Mouse (Mus musculus) embryonic facial prominence, embryonic 12.5 days (tissue): ENCODE results near the gene Ybx3. TPM values are rescaled to one million over a fixed set of nuclear protein-coding genes. Genes with fewer than 3 reads are reported as not detected.

Experiments
- ATAC-seq: fragments of 200-750 bp; cut with Nextera tagmentation; 2 replicates; pipeline ENCODE4 v1.8.0; 2017; ENCODE audit not compliant: insufficient number of reproducible peaks, insufficient read depth, low FRiP score, low TSS enrichment
- H3K27ac ChIP-seq: fragments of 300-500 bp; sonication (generic); 2 replicates; pipeline ENCODE4 v1.5.1; 2016; ENCODE audit warnings: mild to moderate bottlenecking
- H3K27me3 ChIP-seq: fragments of 300-500 bp; sonication (generic); 2 replicates; pipeline ENCODE4 v1.6.1; 2016; ENCODE audit warnings: mild to moderate bottlenecking, moderate library complexity
- H3K36me3 ChIP-seq: fragments of 300-500 bp; sonication (generic); 2 replicates; pipeline ENCODE4 v1.6.1; 2016; ENCODE audit warnings: mild to moderate bottlenecking
- H3K4me1 ChIP-seq: fragments of 300-500 bp; sonication (generic); 2 replicates; pipeline ENCODE4 v1.6.1; 2016
- H3K4me2 ChIP-seq: fragments of 300-500 bp; sonication (generic); replicated peaks from 2 replicates; pipeline ENCODE4 v1.6.1; 2016; ENCODE audit warnings: mild to moderate bottlenecking, moderate library complexity
- H3K4me3 ChIP-seq: fragments of 300-500 bp; sonication (generic); 2 replicates; pipeline ENCODE4 v1.5.1; 2016; ENCODE audit warnings: mild to moderate bottlenecking
- H3K9ac ChIP-seq: fragments of 300-500 bp; sonication (generic); 2 replicates; pipeline ENCODE4 v1.6.1; 2016; ENCODE audit warnings: mild to moderate bottlenecking, moderate library complexity
- H3K9me3 ChIP-seq: fragments of 300-500 bp; sonication (generic); 2 replicates; pipeline ENCODE4 v1.6.1; 2016; ENCODE audit warnings: mild to moderate bottlenecking, moderate library complexity
- WGBS: fragments of 180-500 bp; shearing (Covaris S2); methylation state at CpG from one replicate; pipeline ENCODE4 v1.1.7; 2016; 5-methylcytosine and 5-hydroxymethylcytosine counted together
- polyA plus RNA-seq: library from polyadenylated mRNA; unstranded; fragments of >200 nt; fragmentation: Nextera tagmentation; extraction: Ambion mirVana; gene quantifications from 2 replicates; pipeline ENCODE4 v1.2.1, GENCODE M21; 2016

The Ybx3 gene
- polyA plus RNA-seq, 1 experiment from 2014 or later = 40.3 TPM

DNA sequence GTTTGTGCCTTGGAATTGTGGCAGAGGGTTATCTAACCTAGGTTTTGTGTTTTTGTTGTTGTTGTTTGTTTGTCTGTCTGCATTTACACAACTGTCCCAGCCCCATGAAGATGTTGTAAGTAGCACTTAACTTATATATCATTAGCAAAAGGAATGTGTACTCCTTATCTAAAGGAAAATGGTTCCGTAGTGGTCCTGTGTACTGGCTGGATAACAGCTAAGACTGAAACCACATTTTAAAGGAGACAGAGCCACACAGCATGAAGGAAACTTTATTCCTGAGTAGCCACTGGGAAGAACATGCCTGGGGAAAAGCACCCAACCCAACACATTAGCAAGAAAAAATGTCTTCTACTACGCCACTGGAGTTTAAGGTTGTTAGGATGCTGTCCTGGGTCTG lies 28.7 kb downstream of the Ybx3 start:
- 81% methylated on average over 2 of the region's 2 CpGs for WGBS
- H3K36me3 ChIP-seq = peaks cover 12% of the 10 kb centered on the region; the same call in 1 of the 2 replicates

DNA sequence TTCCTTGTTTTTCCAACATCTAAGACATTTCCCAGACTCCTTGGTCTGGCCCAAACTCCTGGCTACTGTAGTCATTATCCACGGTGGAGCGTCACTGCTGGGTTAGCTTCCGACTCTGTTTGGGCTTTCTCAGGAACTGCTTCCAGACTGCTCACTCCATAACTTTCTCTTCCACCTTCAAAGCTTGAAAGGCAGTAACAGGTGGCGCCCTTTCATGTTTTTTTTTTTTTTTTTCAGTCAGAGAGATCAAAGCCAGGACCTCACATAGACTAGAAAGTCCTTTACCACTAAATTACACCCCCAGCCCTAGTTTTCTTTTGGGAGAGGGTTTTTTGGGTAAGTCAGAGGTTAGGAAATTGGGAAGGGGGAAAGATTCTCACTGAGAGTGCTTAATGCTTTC lies 33.4 kb downstream of the Ybx3 start:
- no peaks in the 10 kb centered on the region for H3K9me3 ChIP-seq
- no peak overlapping the region for H3K9ac ChIP-seq
- H3K4me1 ChIP-seq = no peaks in the 10 kb centered on the region
- ATAC-seq = no peak
- no peaks in the 10 kb centered on the region for H3K27me3 ChIP-seq
- no peak overlapping the region for H3K4me2 ChIP-seq
- no peak overlapping the region for H3K27ac ChIP-seq
- no peaks in the 10 kb centered on the region for H3K36me3 ChIP-seq
- 41% methylated on average over 4 of the region's 4 CpGs for WGBS
- H3K4me3 ChIP-seq = no peak overlapping the region

More for the DNA sequence above, 28.7 kb downstream of the Ybx3 start:
- Histone ChIP-seq H3K9ac (no peak overlapping the region), H3K27me3 (no peaks in the 10 kb centered on the region), H3K9me3 (no peaks in the 10 kb centered on the region), H3K27ac (no peak overlapping the region), H3K4me1 (no peaks in the 10 kb centered on the region), H3K4me3 (no peak overlapping the region), H3K4me2 (no peak overlapping the region)
- ATAC-seq = no peak

DNA sequence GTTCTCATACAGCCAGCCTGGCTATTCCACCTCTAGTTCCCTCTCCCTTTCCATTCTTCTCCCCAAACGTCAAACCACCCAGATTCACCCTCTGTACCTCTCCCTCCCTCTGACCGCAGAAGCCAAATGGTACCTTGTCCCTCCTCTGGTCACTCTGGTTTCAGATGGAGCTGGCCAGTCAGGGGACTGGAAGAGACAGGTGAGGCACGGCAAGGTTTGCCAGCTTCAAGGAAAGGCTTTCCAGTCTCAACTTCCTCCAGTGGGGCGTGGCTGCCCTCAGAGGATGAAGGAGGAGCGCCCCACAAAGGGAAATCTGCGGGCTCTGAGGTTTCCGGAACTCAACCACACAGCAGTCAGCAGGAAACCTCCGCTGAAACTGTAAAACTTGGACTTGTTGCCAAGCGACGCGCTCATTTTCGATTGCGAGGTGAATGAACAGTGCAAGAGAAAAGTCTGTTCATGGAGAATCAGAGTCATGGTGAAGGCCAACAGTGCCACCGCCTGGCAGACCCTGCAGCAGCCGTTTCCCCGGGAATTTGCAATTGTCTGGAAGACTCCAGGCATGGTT lies 34.8 kb downstream of the Ybx3 start, which contains the start of gene Styk1:
Gene Styk1, minus strand, starts transcription at position 246 of the 568 bp plus-strand sequence.
- 1% methylated on average over 16 of the region's 16 CpGs for WGBS
- Histone ChIP-seq H3K27ac (0 out of 2 replicates have a peak within 1 kb of the TSS, but pooled peaks have one; percentile 36), H3K9me3 (no peaks in the 10 kb centered on the region), H3K27me3 (no peaks in the 10 kb centered on the region), H3K4me1 (no peaks in the 10 kb centered on the region), H3K36me3 (no peaks in the 10 kb centered on the region), H3K9ac (no peak within 1 kb of the TSS), H3K4me2 (peak within 1 kb of the TSS; percentile 52), H3K4me3 (peak within 1 kb of the TSS; percentile 33)
- ATAC-seq = peak; percentile 83

DNA sequence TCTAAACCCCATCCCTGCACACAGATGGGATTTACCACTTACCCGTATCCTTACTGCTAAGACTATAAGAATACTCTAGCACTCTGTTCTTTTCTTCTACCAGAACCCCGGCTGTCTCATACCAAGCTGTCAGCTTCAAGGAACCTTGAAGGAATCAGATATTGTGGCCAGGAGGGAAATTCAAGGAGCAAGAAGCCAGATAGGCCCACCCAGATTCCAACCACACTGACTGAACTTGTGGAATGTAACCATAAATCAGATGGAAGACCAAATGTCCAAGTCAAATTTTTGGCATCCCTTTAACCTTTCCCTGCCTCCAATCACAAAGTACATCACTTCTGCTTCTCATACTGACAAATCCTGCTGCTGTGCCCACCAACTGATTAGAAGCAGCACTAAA lies 41.2 kb downstream of the Ybx3 start:
- ATAC-seq = no peak
- no peaks in the 10 kb centered on the region for H3K9me3 ChIP-seq
- H3K27ac ChIP-seq = no peak overlapping the region
- H3K36me3 ChIP-seq = no peaks in the 10 kb centered on the region
- H3K9ac ChIP-seq = no peak overlapping the region
- WGBS = 70% methylated on average over 2 of the region's 2 CpGs
- no peak overlapping the region for H3K4me3 ChIP-seq
- no peaks in the 10 kb centered on the region for H3K27me3 ChIP-seq
- H3K4me2 ChIP-seq = no peak overlapping the region
- H3K4me1 ChIP-seq = no peaks in the 10 kb centered on the region

DNA sequence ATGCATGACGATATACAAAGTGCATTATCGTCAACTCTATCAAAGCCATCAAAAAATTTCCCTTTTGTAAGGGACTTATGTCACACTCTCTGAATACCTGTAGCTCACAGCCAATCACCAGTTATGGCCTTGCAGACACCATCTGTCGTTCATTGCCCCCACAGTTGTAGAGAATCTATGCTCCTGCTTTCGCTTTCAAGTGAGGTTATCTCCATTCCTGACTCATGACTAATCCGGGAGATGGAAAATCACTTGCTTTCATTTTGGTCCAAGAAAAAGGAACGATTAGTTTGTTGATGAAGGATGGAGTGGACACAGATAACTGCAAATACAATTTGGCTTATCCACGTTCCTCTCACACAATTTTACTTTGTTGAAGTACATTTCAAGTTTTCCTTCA lies 43.9 kb downstream of the Ybx3 start:
- Histone ChIP-seq H3K4me3 (no peak overlapping the region), H3K4me1 (no peaks in the 10 kb centered on the region), H3K27ac (no peak overlapping the region), H3K4me2 (no peak overlapping the region), H3K9me3 (no peaks in the 10 kb centered on the region), H3K9ac (no peak overlapping the region), H3K36me3 (no peaks in the 10 kb centered on the region), H3K27me3 (no peaks in the 10 kb centered on the region)
- no peak for ATAC-seq
- 82% methylated on average over 7 of the region's 7 CpGs for WGBS

DNA sequence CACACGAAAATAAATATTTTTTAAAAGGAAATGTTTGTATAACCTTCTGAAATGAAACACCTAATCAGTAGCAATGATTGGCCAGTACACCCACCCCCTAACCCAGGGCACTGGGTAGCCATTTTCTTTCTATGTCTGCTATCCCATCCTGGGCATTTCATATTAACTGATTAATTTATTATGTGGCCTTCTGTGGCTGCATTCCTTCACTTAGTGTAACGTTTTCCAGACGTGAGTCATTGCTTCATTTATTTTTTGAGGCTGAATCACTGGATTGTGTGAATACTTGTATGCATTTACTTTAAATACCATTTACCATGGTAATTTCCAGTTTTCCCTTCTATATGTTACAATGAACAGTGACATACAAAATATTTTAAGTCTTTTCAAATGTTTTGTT lies 48.2 kb downstream of the Ybx3 start:
- Histone ChIP-seq H3K27ac (no peak overlapping the region), H3K9me3 (no peaks in the 10 kb centered on the region), H3K36me3 (no peaks in the 10 kb centered on the region), H3K4me1 (no peaks in the 10 kb centered on the region), H3K27me3 (no peaks in the 10 kb centered on the region), H3K9ac (no peak overlapping the region), H3K4me3 (no peak overlapping the region), H3K4me2 (no peak overlapping the region)
- WGBS = 61% methylated on average over 3 of the region's 3 CpGs
- no peak for ATAC-seq

DNA sequence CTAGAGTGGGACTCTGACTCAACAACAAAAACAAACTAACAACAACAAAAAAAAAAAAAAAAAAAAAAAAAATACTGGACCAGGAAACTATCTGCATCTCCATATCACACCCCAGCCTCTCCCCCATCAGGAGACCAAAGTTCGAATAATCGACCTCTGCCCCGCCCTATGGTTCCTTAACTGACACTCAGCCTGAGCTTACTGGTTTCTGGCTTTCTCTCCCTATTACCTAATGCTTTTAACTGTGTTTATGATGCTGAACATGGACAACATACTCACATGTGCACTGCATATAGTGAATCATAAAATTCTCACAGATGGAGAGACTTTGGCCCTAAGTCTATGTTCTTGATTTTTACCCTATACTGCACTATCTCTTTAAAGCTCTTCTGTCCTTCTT lies 49.0 kb downstream of the Ybx3 start:
- Histone ChIP-seq H3K9me3 (no peaks in the 10 kb centered on the region), H3K27ac (no peak overlapping the region), H3K36me3 (no peaks in the 10 kb centered on the region), H3K4me3 (no peak overlapping the region), H3K4me1 (no peaks in the 10 kb centered on the region), H3K9ac (no peak overlapping the region), H3K4me2 (no peak overlapping the region), H3K27me3 (no peaks in the 10 kb centered on the region)
- ATAC-seq = no peak
- WGBS = 84% methylated on average over 3 of the region's 3 CpGs

DNA sequence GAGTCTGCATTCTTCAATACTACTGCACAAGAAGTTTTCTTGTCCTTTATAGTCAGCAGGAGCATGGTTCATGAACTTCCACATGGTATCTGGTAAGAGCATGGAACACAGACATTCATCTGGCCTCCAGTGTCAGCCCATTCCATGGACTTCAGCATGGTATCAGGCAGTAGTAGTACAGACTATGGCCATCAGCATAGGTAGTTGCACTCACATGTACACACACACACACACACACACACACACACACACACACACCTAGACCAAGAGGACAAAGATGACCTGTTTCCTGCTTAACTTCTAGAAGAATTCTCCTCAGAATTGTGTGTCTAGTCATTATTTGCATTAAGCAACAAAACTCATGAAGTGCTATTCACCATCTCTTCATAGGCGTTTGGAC lies 49.5 kb downstream of the Ybx3 start:
- Histone ChIP-seq H3K27me3 (no peaks in the 10 kb centered on the region), H3K4me2 (no peak overlapping the region), H3K4me3 (no peak overlapping the region), H3K9ac (no peak overlapping the region), H3K36me3 (no peaks in the 10 kb centered on the region), H3K27ac (no peak overlapping the region), H3K9me3 (no peaks in the 10 kb centered on the region), H3K4me1 (no peaks in the 10 kb centered on the region)
- 79% methylated on average over 1 of the region's 1 CpGs for WGBS
- ATAC-seq = no peak

DNA sequence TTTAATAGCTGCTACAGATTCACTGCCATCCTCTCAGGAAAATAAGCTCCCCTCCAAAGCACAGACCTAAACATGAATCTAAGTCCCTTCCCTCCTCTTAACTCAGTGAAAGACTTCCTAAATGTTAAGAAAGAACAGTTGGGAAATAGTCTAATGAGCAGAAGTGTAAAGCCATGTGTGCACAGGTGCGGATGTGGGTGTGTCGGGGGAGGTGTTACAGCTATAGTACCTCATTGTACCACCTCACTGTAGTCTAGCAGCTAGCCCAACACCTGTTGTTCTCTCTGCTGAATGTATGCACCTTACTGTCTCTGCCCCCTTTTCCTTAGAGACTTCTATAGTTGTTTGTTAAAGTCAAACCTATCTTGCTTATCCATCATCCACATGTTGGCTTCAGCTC lies 61.2 kb downstream of the Ybx3 start:
- no peak overlapping the region for H3K4me2 ChIP-seq
- no peaks in the 10 kb centered on the region for H3K27me3 ChIP-seq
- no peaks in the 10 kb centered on the region for H3K36me3 ChIP-seq
- WGBS = 93% methylated on average over 2 of the region's 2 CpGs
- no peak overlapping the region for H3K4me3 ChIP-seq
- ATAC-seq = no peak
- no peak overlapping the region for H3K27ac ChIP-seq
- H3K9me3 ChIP-seq = no peaks in the 10 kb centered on the region
- H3K4me1 ChIP-seq = no peaks in the 10 kb centered on the region
- H3K9ac ChIP-seq = no peak overlapping the region

DNA sequence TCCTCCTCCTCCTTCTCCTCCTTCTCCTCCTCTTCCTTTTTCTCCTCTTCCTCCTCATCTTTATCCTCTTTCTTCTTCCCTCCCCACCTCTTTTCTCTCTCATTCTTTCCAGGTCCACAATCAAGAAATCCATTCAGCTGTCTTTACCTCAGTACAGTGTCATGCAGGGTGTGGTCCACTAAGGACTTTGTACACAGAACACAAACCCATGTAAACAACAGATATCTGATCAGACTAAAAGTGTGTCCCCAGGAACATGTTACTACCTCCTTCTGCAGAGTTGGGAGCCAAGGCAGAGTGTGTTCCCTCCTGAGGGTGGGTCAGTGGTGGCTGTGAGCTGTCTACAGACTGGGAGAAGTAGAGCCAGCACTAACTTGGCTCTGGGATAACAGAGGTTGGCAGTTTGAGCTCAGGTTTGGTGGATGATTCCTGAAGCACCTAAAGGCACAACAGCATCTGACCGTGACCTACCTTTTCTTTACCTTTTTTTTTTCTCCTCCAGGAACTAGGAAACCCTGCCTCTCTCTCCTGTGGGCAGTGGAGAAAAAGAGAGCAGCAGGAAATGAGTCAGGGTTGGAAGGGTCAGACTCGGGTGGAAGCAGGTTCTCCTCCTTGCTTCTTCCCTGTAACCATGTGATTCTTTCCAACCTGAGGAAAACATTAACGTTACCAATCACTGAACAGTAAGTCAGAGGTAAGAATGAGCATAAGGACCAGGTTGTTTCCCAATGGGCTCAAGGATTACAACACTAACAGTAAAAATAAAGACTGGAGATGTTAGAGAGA lies 66.2 kb downstream of the Ybx3 start:
- H3K9me3 ChIP-seq = no peaks in the 10 kb centered on the region
- no peaks in the 10 kb centered on the region for H3K27me3 ChIP-seq
- 77% methylated on average over 3 of the region's 3 CpGs for WGBS
- H3K4me1 ChIP-seq = no peaks in the 10 kb centered on the region
- no peak overlapping the region for H3K9ac ChIP-seq
- no peak for ATAC-seq
- no peak overlapping the region for H3K4me2 ChIP-seq
- H3K4me3 ChIP-seq = no peak overlapping the region
- no peak overlapping the region for H3K27ac ChIP-seq
- no peaks in the 10 kb centered on the region for H3K36me3 ChIP-seq

DNA sequence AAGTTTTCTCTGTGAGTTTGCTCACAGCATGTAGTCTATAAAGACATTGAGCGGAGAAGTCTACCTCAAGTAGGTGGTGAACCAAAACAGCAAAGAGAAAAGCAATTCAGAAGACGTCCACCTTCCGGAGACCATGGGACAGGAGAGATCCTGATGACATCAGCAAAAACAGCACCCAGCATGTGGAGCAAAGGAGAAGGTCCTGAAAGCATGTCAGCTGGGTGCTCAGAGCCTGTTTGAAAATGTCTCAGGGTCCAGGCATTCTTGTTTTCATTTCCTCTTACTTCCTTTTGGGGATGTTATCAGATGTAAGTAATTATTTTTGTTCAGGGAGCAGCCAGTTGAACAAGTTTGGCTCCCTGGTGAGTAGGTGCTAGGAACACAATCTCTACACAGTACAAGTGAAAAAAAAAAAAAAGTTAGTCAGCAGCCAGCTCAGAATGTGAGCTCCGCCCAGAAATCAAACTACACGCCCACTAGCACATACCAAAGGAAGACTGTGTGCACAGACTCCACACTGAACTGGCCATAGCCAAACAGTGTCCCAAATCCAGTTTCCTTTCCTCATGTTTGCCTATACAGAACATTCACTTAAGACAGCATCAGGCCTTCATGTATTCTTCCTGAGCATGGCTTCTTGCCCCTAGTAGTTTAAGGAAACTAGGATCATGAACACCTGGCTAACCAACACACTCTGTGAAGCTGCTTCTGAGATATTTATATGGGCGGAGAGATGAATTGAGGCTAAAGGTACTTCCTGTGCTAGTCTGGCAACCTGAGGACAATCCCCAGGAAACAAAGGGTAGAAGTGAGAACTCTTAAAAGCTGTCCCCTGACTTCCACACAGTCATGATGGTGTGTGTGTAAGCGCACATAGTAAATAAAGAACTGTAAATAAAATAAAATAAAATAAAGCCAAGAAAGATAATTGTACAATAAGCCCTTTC lies 71.8 kb downstream of the Ybx3 start:
- 84% methylated on average over 7 of the region's 7 CpGs for WGBS
- no peak overlapping the region for H3K4me3 ChIP-seq
- ATAC-seq = no peak
- no peak overlapping the region for H3K27ac ChIP-seq
- H3K9ac ChIP-seq = no peak overlapping the region
- 0 out of 2 replicates have a peak, but pooled peaks cover 3% of the 10 kb centered on the region for H3K9me3 ChIP-seq
- no peak overlapping the region for H3K4me2 ChIP-seq
- no peaks in the 10 kb centered on the region for H3K27me3 ChIP-seq
- no peaks in the 10 kb centered on the region for H3K4me1 ChIP-seq
- H3K36me3 ChIP-seq = no peaks in the 10 kb centered on the region
